Mouse (Mus musculus): Measurements from ENCODE around the gene Faim2.

- no peak for TF ChIP-seq CTCF (IDR thresholded peaks at IDR 0.05; ENCODE audit: extremely low read depth, insufficient read depth, low read length)
- TF ChIP-seq POLR2A (IDR thresholded peaks at IDR 0.05; ENCODE audit: extremely low read depth, insufficient read depth, low read length) = no peak
Observed at GRCm38 (mm10) chr15:99454585-99455279, 73.2 kb downstream of the Faim2 start.
